Mouse (Mus musculus) left cerebral cortex, adult 11 months (tissue): Measurements from ENCODE around the gene Zfp664.

ENCODE experiments used
- DNase-seq: peaks from one replicate; pipeline ENCODE4 v3.0.0; 2022; ENCODE audit warnings: low spot score

The Zfp664 gene

GRCm38 (mm10) chr5:124872033-124872432, 9.5 kb downstream of the Zfp664 start:
- DNase-seq: no peak

GRCm38 (mm10) chr5:124873096-124873495, 10.6 kb downstream of the Zfp664 start:
- no peak for DNase-seq

- DNase-seq: no peak
Measured at GRCm38 (mm10) chr5:124873890-124874601, 11.6 kb downstream of the Zfp664 start.

- DNase-seq: no peak
Measured at GRCm38 (mm10) chr5:124879251-124879650, 16.8 kb downstream of the Zfp664 start.

- DNase-seq: no peak
Measured at GRCm38 (mm10) chr5:124879801-124880200, 17.3 kb downstream of the Zfp664 start.

GRCm38 (mm10) chr5:124883877-124884276, 21.4 kb downstream of the Zfp664 start:
- DNase-seq: no peak

GRCm38 (mm10) chr5:124888661-124889060, 26.2 kb downstream of the Zfp664 start:
- DNase-seq: no peak

GRCm38 (mm10) chr5:124891921-124892370, 29.5 kb downstream of the Zfp664 start:
- no peak for DNase-seq

- no peak for DNase-seq
Measured at GRCm38 (mm10) chr5:124896135-124896534, 33.6 kb downstream of the Zfp664 start.

GRCm38 (mm10) chr5:124899945-124900631, 37.6 kb downstream of the Zfp664 start:
- DNase-seq: peak; percentile 58

- DNase-seq: no peak
Measured at GRCm38 (mm10) chr5:124900738-124901490, 38.4 kb downstream of the Zfp664 start.

GRCm38 (mm10) chr5:124901675-124902074, 39.2 kb downstream of the Zfp664 start:
- DNase-seq: peak; percentile 30

GRCm38 (mm10) chr5:124902195-124902594, 39.7 kb downstream of the Zfp664 start:
- no peak for DNase-seq

GRCm38 (mm10) chr5:124903852-124904251, 41.4 kb downstream of the Zfp664 start:
- DNase-seq: no peak

GRCm38 (mm10) chr5:124906890-124907289, 44.4 kb downstream of the Zfp664 start:
- no peak for DNase-seq

GRCm38 (mm10) chr5:124908860-124909259, 46.4 kb downstream of the Zfp664 start:
- peak; percentile 53 for DNase-seq

- DNase-seq: no peak
Measured at GRCm38 (mm10) chr5:124912276-124912675, 49.8 kb downstream of the Zfp664 start.

- no peak for DNase-seq
Measured at GRCm38 (mm10) chr5:124912946-124913933, 50.7 kb downstream of the Zfp664 start.

- DNase-seq: no peak
Measured at GRCm38 (mm10) chr5:124919798-124920197, 57.3 kb downstream of the Zfp664 start.

- no peak for DNase-seq
Measured at GRCm38 (mm10) chr5:124921410-124921809, 58.9 kb downstream of the Zfp664 start.
